Mouse (Mus musculus) c-Kit-negative CD71-positive TER-119-positive erythroid progenitor cells, embryonic 14.5 days (primary cell): Measurements from ENCODE around the gene Supt20.

Experiments
- DNase-seq: peaks from one replicate; pipeline ENCODE4 v3.0.0-alpha.2; 2013; ENCODE audit warnings: low read depth, low spot score

Supt20 gene

GRCm38 (mm10) chr3:54692202-54693055 lies at the start of gene Supt20:
TSS of gene Supt20 (plus strand) at chr3:54692807.
- peak; percentile 92 for DNase-seq

DNA sequence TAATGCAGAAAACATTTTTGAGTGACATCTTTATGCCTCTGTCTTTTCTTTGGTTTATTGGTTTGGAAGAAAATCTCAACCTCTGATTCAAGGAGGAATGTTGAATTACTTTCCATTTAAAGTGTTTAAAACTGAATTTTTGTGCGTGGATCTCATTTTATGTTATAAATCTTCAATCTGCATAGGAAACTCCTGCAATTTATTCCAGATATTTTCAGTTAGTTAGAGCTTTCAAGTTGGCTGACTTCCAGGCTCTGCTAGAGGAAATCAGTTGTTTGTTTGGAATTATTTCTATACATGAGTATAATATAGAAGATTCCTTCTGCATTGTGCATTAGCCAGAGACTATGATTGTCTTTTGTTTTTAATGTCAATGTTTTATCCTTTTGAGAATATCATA lies 49.8 kb upstream of the Supt20 start:
- DNase-seq: no peak

DNA sequence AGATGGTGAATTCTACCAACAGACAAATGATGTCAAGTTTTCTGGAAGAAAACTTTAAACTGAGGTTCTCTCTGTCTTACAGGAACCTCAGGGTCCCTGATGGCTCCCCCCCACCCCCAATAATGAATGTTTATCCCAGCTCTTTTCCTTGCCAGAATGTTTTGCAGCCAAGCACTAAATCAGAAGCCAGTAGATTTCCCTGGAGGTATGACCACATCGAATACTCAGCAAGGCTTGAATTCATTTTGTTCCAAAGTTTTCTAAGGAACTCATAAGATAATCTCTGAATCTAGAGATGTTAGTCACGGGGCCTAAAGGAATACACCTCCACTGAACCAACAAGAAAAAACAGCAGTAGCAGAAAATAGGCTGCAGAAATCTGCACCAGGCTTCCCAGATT lies 45.0 kb upstream of the Supt20 start:
- DNase-seq: no peak

- DNase-seq: no peak
Observed at GRCm38 (mm10) chr3:54651576-54651975, 41.0 kb upstream of the Supt20 start.

DNA sequence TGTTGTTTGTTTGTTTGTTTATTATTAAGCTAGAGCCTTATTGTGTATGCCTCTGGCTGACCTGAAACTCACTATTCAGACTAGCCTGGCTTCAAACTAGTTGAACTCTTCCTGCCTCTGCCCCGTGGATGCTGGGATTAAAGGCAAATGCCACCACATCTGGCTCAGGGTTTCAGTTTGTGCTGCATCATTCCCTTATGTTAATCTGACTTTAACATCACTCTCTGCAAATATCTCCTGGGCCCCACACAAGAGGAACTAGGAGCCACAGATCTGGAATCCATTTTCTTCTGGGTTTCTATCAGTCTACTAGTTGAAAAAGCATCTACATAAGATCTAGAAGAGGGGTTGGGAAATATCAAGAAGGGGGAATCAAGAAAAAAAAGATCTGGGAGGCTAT lies 38.4 kb upstream of the Supt20 start:
- no peak for DNase-seq

DNA sequence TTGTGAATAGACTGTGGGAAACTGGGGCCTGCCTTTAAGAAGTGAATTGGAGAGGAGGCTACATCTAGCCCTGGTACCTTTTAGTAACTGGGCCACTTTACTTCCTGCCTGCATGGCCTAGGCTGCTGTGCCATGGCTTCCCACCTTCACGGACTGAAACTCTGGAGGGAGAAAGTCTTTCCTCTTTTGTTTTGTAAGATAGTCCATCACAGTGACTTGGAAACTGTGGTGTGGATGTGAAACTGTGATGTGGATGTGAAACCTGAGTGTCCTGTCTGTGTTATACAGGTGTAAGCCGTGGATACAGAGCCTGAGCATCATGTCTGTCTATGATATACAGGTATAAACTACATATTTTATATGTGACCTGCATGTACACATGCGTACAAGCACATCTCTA lies 35.5 kb upstream of the Supt20 start:
- DNase-seq: no peak

DNA sequence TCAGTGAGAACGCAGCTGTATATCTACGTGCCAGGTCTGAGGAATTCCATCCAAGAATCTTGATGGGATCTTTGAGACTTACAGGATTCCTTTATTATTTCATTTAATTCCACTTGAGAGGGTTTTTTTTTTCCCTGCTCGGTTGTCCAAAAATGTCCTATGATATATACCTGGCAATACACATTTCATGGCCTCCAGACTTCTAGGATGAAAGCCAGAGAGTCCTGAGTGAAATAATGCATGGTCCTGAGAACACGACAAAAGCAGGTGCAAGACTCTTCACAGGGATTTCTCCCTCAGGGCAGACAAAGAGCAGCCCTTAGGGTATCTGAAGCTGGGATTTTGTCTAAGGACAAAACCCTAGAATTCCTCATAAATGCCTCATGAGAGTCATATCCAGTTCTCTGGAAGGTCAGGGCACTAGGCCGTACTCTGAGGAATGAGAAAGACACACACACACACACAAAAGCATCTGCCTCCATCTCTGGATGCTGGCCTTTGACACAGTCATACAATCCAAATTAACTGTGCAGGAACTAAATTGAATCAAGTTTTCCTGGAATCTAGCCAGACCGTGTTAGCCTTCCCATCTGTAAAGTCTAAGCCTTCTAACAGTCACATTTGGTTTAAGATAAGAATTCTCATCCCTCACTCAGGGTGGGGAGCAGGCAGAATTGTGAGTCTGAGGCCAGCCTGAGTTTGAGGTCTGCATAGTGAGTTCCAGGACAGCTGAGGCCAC lies 34.5 kb upstream of the Supt20 start:
- DNase-seq: no peak

- DNase-seq: no peak
Observed at GRCm38 (mm10) chr3:54659736-54660135, 32.9 kb upstream of the Supt20 start.

DNA sequence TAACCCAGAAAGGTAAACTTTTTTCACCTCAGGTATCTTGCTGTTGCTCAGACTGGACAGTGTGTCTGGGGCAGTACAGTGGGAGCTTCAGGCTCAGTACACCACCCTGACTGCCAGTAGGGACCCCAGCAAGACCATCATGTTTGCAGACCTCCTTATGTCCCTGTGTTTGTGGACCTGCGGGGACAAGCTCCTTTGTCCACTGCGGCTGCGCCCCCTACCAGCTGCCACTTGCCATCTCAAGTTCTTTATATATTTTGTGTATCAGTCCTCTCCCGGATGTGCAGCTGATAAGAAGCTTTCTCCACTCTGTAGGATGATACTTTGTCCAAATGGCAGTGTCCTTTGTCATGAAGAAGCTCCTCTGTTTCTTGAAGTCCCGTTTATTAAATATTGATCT lies 30.2 kb upstream of the Supt20 start:
- DNase-seq: no peak

GRCm38 (mm10) chr3:54668141-54668540 lies 24.5 kb upstream of the Supt20 start:
- DNase-seq: no peak

- DNase-seq: no peak
Observed at GRCm38 (mm10) chr3:54668722-54669121, 23.9 kb upstream of the Supt20 start.

DNA sequence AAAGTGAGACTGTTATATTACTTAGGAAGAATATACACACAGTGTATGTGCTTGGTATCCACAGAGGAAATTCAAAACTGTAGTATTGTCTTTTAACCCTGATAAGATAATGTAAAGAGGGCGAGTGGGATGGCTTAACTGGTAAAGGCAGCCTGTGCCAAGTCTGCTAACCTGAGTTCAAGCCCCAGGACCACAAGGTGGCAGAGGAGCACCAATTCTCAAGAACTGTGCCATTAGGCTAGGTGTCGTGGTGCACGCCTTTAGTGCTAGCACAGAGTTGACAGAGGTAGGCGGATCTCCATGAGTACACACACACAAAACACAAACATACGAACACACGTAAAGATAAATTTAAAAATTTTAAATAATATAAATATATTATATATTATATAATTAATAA lies 23.0 kb upstream of the Supt20 start:
- no peak for DNase-seq

DNA sequence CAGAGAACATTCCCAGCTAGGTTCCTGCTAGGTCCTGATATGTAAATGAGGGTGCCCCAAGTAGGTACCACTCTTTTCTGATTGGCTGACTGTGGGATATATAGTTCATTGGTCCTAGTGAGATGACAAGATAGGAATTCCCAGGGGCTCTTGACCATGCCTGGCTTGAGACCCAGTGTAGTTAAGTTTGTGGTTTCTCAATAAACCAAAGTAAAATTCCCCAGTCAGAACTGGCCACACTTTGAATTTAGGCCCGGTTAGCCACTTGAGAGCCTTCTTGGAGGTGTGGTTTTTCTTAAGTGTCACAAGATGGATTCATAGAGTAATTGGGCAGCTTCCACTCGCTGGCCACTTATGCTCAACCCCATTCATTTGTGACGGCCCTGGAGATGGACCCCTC lies 20.5 kb upstream of the Supt20 start:
- no peak for DNase-seq

- no peak for DNase-seq
Observed at GRCm38 (mm10) chr3:54672557-54673529, 19.8 kb upstream of the Supt20 start.

GRCm38 (mm10) chr3:54676818-54677217 lies 15.8 kb upstream of the Supt20 start:
- no peak for DNase-seq

DNA sequence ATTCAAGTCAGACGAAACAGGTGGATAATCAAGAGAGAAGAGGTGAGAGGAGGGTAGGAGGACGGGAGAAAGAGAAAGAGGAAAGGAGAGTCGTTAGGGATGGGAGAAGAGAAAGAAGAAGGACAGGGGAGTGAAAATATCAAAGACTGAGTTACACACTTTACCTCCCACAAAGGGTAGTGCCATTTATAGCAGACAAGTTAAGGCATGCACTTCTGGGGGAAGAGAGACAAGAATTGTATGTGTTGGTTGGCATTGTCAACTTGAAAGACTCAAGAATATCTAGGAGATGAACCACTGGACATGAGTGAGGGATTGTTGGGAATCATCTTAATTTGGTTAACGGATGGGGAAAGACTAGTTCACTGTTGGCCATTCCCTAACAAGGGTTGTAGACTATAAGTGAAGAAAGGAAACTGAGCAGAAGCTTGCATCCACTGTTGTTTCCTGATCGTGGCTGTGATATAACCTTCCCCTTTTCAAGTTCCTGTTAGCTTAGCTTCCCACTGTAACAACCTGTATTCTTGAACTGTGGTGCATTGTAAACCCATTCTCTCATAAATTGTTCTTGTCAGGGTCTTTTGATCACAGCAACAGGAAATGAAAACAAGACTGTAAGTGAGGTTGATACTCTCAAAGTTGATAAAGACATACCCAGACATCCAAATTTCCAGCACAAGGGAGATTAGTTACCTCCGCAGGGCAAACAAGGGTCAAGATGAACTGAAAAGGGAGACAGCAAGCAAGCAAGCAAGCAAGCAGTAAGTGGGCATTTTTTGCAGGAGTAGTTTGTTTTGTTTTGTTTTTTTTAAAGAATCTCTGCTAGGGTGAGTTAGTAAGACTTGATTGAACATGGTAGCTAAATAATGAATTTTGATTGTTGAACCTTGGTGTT lies 11.1 kb upstream of the Supt20 start:
- no peak for DNase-seq

- no peak for DNase-seq
Observed at GRCm38 (mm10) chr3:54685202-54685601, 7.4 kb upstream of the Supt20 start.

DNA sequence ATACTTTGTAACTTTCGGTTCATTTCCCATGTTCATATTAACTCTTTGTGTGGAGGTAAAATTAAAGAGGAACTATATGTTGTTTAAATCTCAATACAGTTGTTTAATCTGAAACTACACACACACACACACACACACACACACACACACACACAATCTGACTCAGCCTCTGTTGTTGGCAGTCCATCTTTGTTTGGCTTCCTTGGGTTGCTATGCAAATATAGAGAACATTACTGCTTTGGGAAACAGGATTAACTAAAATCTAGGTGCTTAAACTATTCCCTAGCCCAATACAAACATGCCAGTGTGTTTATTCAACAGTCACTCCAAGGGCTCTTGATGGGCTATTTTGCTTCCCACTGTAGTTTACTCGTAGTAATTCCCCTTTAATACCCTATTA lies 5.4 kb upstream of the Supt20 start:
- no peak for DNase-seq

DNA sequence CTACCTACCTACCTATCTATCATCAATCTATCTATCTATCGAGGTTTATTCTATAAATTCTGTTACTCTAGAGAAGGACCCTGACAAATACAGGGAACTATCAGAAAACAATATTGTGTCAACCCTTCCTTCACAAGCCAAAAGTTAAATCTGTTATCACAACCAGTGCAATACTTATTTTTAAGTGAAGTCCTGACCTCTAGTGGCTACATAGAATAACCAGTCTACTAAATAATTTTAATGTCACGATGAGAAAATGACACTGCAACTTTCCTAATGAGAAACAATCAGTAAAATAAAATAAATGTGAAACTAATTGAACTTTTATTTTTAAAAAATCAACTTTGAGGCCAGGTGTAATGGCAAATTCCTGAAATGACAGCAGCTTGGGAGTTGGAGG lies 3.5 kb upstream of the Supt20 start:
- DNase-seq: no peak

DNA sequence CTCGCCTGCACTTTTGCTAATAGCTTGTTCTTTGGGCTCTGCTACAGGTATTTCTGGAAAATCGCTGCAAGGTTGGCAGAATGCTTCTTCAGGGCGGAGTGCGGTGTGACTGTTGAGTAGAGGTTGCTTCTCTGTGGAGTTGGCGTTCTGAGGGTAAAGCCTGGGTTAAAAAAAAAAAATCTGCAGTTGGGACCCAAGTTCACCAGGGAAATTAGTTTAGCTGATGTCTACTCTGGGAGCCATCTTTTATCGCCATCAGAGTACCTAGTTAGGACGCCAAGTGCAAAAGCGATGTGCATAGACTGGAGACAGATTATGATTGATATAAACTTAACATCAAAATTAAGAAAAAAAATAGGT lies 429 bp downstream of the Supt20 start:
- DNase-seq: no peak

- no peak for DNase-seq
Observed at GRCm38 (mm10) chr3:54699759-54700301, 7.2 kb downstream of the Supt20 start.
